Mouse (Mus musculus): ENCODE data around the gene Nrm. TPM values are rescaled to one million over a fixed set of nuclear protein-coding genes. Genes with fewer than 3 reads are reported as not detected.
A peak's percentile ranks its signal among the peaks of the same experiment; 100 is the strongest.

Gene Nrm
- polyA plus RNA-seq, 2 experiments: 15.6 to 20.1 TPM

DNA sequence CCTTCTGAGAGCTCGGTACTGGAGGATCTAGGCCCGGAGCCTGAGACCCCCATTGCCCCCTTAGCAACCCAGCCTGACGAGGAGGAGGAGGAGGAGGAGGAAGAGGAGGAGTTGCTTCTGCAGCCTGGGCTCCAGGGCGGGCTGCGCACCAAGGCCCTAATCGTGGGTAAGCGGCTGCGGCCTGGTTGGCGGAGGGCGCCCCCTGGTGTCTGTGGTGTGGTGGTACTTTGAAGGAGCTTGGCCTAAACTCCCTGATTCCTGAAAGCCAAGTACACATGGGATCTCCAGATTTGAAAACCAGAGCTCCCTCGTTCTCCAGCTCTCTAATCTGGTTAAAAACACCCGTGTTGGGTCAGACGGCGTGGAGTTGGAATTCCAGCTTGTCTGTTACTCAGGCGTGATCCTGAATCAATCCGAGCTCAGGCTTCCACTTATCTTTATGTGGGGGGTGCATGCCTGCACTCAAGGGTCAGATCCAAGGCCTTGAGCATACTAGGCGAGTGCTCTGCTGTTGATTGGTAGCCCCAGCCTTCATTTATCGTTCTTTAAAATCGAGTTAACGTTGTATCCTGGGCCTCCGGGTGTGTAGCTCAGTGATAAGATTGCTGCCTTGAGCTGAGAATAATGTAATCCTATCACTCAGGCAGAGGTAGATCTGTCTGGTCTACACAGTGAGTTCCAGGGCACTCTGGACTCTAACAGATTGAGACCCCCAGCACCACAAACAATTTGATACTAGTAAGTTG lies 12.8 kb downstream of the Nrm start:
- Histone ChIP-seq H3K9ac (replicated peaks) (no peak overlapping the region), H3K9me3 (ENCODE audit: control insufficient read depth, low read length) (peaks cover 3% of the 10 kb centered on the region), H3K27ac (no peak overlapping the region), H3K4me1 (replicated peaks; ENCODE audit: control insufficient read depth in 2 of 2, insufficient read depth in 2 of 2, low read length in 1 of 2) (peaks cover 8 to 13% of the 10 kb centered on the region in 2 experiments), H3K36me3 (replicated peaks; ENCODE audit: control insufficient read depth, insufficient read depth, low read depth) (no peaks in the 10 kb centered on the region), H3K4me2 (ENCODE audit: low read depth) (peak overlapping the region; percentile 45), H3K27me3 (ENCODE audit: control insufficient read depth, insufficient read depth, low read length) (peaks cover 5% of the 10 kb centered on the region), H3K4me3 (ENCODE audit: insufficient read depth in 1 of 2, low read depth in 2 of 2, low read length in 2 of 2) (no peak overlapping the region)
- ATAC-seq (ENCODE audit: insufficient read depth) (peak; percentile 65), DNase-seq (ENCODE audit: low read depth in 3 of 3, low spot score in 3 of 3) (peak in 2 of 3 experiments; percentile 62 to 72)
- peak; percentile 99 for TF ChIP-seq CTCF (IDR thresholded peaks at IDR 0.05; ENCODE audit: low read depth)
- 0 out of 2 replicates have a peak, but pooled peaks have one; percentile 17 for TF ChIP-seq EP300 (IDR thresholded peaks at IDR 0.05; ENCODE audit: low read depth)
- WGBS (ENCODE audit: insufficient replicate concordance): 7% methylated on average over 21 of the region's 21 CpGs

DNA sequence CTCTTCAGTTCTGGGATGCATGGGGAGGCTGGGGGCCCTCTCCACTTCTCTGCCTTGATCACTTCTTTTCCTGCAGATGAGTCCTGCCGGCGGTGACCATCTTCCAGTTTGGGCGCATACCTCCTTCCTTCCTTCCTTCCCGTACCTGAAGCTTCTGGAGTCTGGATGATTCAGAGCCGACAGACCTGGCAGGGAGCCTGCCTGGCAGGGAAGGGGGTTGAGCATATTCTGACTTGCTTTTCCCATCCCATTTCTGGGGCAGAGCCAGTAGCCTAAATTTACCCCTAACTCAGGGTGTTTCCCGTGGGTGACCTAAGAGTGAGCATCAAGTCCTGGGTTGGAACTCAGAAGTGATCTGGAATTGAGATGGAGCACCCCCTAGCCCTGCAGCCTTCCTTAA lies 13.6 kb downstream of the Nrm start:
- no peak overlapping the region for H3K27ac ChIP-seq
- WGBS (ENCODE audit: insufficient replicate concordance): 80% methylated on average over 6 of the region's 6 CpGs

DNA sequence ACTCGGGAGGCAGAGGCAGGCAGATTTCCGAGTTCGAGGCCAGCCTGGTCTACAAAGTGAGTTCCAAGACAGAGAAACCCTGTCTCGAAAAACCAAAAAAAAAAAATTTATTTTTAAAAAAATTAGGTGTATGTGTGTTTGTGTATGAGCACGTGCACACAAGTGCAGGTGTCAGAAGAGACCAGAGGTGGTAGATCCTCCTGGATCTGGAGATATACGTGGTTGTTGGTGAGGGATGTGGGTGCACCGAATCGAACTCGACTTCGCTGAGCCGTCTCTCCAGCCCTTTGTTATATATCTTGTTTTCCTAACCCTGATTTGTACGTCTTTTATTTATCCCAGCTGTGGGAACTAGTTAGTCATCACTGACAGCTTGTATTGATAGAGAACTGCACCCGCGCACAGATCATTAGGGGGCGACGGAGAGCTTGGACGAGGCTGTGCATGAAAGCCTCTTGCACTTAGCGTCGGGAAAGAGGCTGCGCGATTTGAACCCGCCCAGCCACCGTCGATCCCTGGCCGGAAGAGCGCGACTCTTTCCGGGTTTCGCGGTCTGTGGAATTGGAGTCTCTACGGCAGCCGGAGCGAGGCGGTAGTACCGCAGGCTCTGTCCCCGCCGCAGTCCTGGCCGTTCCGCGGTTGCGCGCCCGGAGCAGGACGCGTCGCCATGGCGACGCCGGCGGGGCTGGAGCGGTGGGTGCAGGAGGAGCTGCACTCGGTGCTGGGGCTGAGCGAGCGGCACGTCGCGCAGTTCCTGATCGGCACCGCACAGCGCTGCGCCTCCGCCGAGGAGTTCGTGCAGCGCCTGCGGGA lies 18.3 kb downstream of the Nrm start, which contains the start of gene Dhx16:
Dhx16 (plus strand) TSS at position 575 of the 813 bp plus-strand sequence.
- peak; percentile 88 to 91 (median 89) for DNase-seq (ENCODE audit: low read depth in 3 of 3, low spot score in 3 of 3)
- ATAC-seq (ENCODE audit: insufficient read depth): peak; percentile 91
- Histone ChIP-seq H3K27me3 (ENCODE audit: control insufficient read depth, insufficient read depth, low read length) (no peaks in the 10 kb centered on the region), H3K9ac (replicated peaks) (peak within 1 kb of the TSS; percentile 79), H3K4me2 (ENCODE audit: low read depth) (peak within 1 kb of the TSS; percentile 79), H3K4me1 (replicated peaks; ENCODE audit: control insufficient read depth in 2 of 2, insufficient read depth in 2 of 2, low read length in 1 of 2) (peaks cover 4 to 8% of the 10 kb centered on the region in 2 experiments; a peak in 2 of 4 replicates), H3K36me3 (replicated peaks; ENCODE audit: control insufficient read depth, insufficient read depth, low read depth) (peaks cover 18% of the 10 kb centered on the region), H3K4me3 (ENCODE audit: insufficient read depth in 1 of 2, low read depth in 2 of 2, low read length in 2 of 2) (peak within 1 kb of the TSS; percentile 65 to 91), H3K27ac (peak within 1 kb of the TSS; percentile 40; the same call in 1 of the 2 replicates), H3K9me3 (ENCODE audit: control insufficient read depth, low read length) (no peaks in the 10 kb centered on the region)
- WGBS (ENCODE audit: insufficient replicate concordance): 5% methylated on average over 66 of the region's 66 CpGs
- TF ChIP-seq CTCF (IDR thresholded peaks at IDR 0.05; ENCODE audit: low read depth): peak; percentile 94
- peak; percentile 39; the same call in 1 of the 2 replicates for TF ChIP-seq EP300 (IDR thresholded peaks at IDR 0.05; ENCODE audit: low read depth)

More for the DNA sequence above, 13.6 kb downstream of the Nrm start:
- Histone ChIP-seq H3K4me2 (ENCODE audit: low read depth) (no peak overlapping the region), H3K9me3 (ENCODE audit: control insufficient read depth, low read length) (peaks cover 3% of the 10 kb centered on the region), H3K36me3 (replicated peaks; ENCODE audit: control insufficient read depth, insufficient read depth, low read depth) (no peaks in the 10 kb centered on the region), H3K9ac (replicated peaks) (no peak overlapping the region), H3K4me1 (replicated peaks; ENCODE audit: control insufficient read depth in 2 of 2, insufficient read depth in 2 of 2, low read length in 1 of 2) (peaks cover 8 to 11% of the 10 kb centered on the region in 2 experiments), H3K27me3 (ENCODE audit: control insufficient read depth, insufficient read depth, low read length) (no peaks in the 10 kb centered on the region; the same call in 1 of the 2 replicates), H3K4me3 (ENCODE audit: insufficient read depth in 1 of 2, low read depth in 2 of 2, low read length in 2 of 2) (no peak overlapping the region)
- DNase-seq (ENCODE audit: low read depth in 3 of 3, low spot score in 3 of 3) (no peak), ATAC-seq (ENCODE audit: insufficient read depth) (no peak)
- TF ChIP-seq CTCF (IDR thresholded peaks at IDR 0.05; ENCODE audit: low read depth): no peak
- TF ChIP-seq EP300 (IDR thresholded peaks at IDR 0.05; ENCODE audit: low read depth): no peak

DNA sequence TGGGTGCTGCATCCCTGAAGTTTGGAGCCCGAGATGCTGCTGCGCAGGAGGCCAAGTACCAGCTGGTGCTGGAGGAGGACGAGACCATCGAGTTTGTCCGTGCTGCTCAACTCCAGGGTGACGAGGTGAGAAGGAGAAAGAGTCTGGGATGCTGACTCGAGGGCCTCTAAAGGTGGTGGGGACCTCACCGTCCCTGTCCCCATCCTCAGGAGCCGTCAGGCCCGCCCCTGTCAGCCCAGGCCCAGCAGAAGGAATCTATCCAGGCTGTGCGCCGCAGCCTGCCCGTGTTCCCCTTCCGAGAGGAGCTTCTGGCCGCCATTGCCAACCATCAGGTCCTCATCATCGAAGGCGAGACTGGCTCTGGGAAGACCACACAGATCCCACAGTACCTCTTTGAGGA lies 21.8 kb downstream of the Nrm start:
- H3K4me1 ChIP-seq (replicated peaks; ENCODE audit: control insufficient read depth in 2 of 2, insufficient read depth in 2 of 2, low read length in 1 of 2): peaks cover 4 to 7% of the 10 kb centered on the region in 2 experiments; a peak in 2 of 4 replicates
- H3K36me3 ChIP-seq (replicated peaks; ENCODE audit: control insufficient read depth, insufficient read depth, low read depth): peaks cover 45% of the 10 kb centered on the region
- no peak for ATAC-seq (ENCODE audit: insufficient read depth)
- TF ChIP-seq CTCF (IDR thresholded peaks at IDR 0.05; ENCODE audit: low read depth) (no peak), EP300 (IDR thresholded peaks at IDR 0.05; ENCODE audit: low read depth) (no peak)
- DNase-seq (ENCODE audit: low read depth in 3 of 3, low spot score in 3 of 3): no peak
- no peak overlapping the region for H3K4me3 ChIP-seq (ENCODE audit: insufficient read depth in 1 of 2, low read depth in 2 of 2, low read length in 2 of 2)
- no peak overlapping the region for H3K4me2 ChIP-seq (ENCODE audit: low read depth)
- H3K27ac ChIP-seq: no peak overlapping the region
- WGBS (ENCODE audit: insufficient replicate concordance): 90% methylated on average over 17 of the region's 17 CpGs
- no peaks in the 10 kb centered on the region for H3K27me3 ChIP-seq (ENCODE audit: control insufficient read depth, insufficient read depth, low read length)
- no peak overlapping the region for H3K9ac ChIP-seq (replicated peaks)
- no peaks in the 10 kb centered on the region for H3K9me3 ChIP-seq (ENCODE audit: control insufficient read depth, low read length)

Data from liver, embryonic 14.5 days (tissue).